Mouse (Mus musculus): ENCODE results near the gene Apcs.

The Apcs gene

GRCm38 (mm10) chr1:172894777-172895357, at the start of gene Apcs:
Apcs (minus strand) TSS chr1:172895041.
- no peak for DNase-seq (ENCODE audit: low spot score)

- DNase-seq (ENCODE audit: low spot score), result no peak
These were observed 37.4 kb upstream of the Apcs start for GRCm38 (mm10) chr1:172932197-172932596.

GRCm38 (mm10) chr1:172918450-172918849, 23.6 kb upstream of the Apcs start:
- no peak for DNase-seq (ENCODE audit: low spot score)

- DNase-seq (ENCODE audit: low spot score), result no peak
These were observed 22.3 kb upstream of the Apcs start for GRCm38 (mm10) chr1:172917115-172917514.

- no peak for DNase-seq (ENCODE audit: low spot score)
These were observed 8.5 kb upstream of the Apcs start for GRCm38 (mm10) chr1:172903313-172903712.

GRCm38 (mm10) chr1:172895435-172895834, 594 bp upstream of the Apcs start:
- no peak for DNase-seq (ENCODE audit: low spot score)

- DNase-seq (ENCODE audit: low spot score), result no peak
These were observed 18.2 kb downstream of the Apcs start for GRCm38 (mm10) chr1:172876675-172877074.

GRCm38 (mm10) chr1:172875265-172875664, 19.6 kb downstream of the Apcs start:
- DNase-seq (ENCODE audit: low spot score), result no peak

GRCm38 (mm10) chr1:172848171-172848570, 46.7 kb downstream of the Apcs start:
- no peak for DNase-seq (ENCODE audit: low spot score)

- no peak for DNase-seq (ENCODE audit: low spot score)
These were observed 47.6 kb downstream of the Apcs start for GRCm38 (mm10) chr1:172847044-172847761.
